Mouse (Mus musculus) midbrain, embryonic 14.5 days (tissue): ENCODE results near the gene Khk. TPM values are rescaled to one million over a fixed set of nuclear protein-coding genes. Genes with fewer than 3 reads are reported as not detected.
A peak's percentile ranks its signal among the peaks of the same experiment; 100 is the strongest.

Experiments
- ATAC-seq: fragments of 200-750 bp; cut with Nextera tagmentation; 2 replicates; pipeline ENCODE4 v1.8.0; 2017; ENCODE audit warnings: moderate number of reproducible peaks, moderate library complexity; ENCODE audit not compliant: low FRiP score, low TSS enrichment
- DNase-seq: peaks from one replicate; pipeline ENCODE4 v3.0.0-alpha.2; 2015
- H3K27ac ChIP-seq: fragments of 300-500 bp; sonication (generic); replicated peaks from 2 replicates; pipeline ENCODE4 v1.5.1; 2014; ENCODE audit warnings: mild to moderate bottlenecking, low read depth, low read length, moderate library complexity
- H3K27me3 ChIP-seq: fragments of 300-500 bp; sonication (generic); 2 replicates; pipeline ENCODE4 v1.6.1; 2014; ENCODE audit warnings: low read length, control low read depth, mixed read lengths; ENCODE audit not compliant: control insufficient read depth, insufficient read depth
- H3K36me3 ChIP-seq: fragments of 300-500 bp; sonication (generic); 2 replicates; pipeline ENCODE4 v1.6.1; 2014; ENCODE audit warnings: low read length, control low read depth; ENCODE audit not compliant: control insufficient read depth, insufficient read depth
- H3K4me1 ChIP-seq: fragments of 300-500 bp; sonication (generic); 2 replicates; pipeline ENCODE4 v1.6.1; 2014; ENCODE audit warnings: mild to moderate bottlenecking, antibody characterized with exemption, low read length, control low read depth; ENCODE audit not compliant: control insufficient read depth, insufficient read depth
- H3K4me2 ChIP-seq: fragments of 300-500 bp; sonication (generic); 2 replicates; pipeline ENCODE4 v1.6.1; 2014; ENCODE audit warnings: mild to moderate bottlenecking, low read length, moderate library complexity
- H3K4me3 ChIP-seq: fragments of 300-500 bp; sonication (generic); replicated peaks from 2 replicates; pipeline ENCODE4 v1.5.1; 2014; ENCODE audit warnings: low read depth, low read length
- H3K9ac ChIP-seq: fragments of 300-500 bp; sonication (generic); replicated peaks from 2 replicates; pipeline ENCODE4 v1.6.1; 2014; ENCODE audit warnings: mild to moderate bottlenecking, low read length, moderate library complexity
- H3K9me3 ChIP-seq: fragments of 300-500 bp; sonication (generic); 2 replicates; pipeline ENCODE4 v1.6.1; 2016; ENCODE audit warnings: low read length, control low read depth, mixed read lengths; ENCODE audit not compliant: control insufficient read depth
- WGBS: fragments of 180-500 bp; shearing (Covaris S2); extraction: QIAGEN DNeasy Blood & Tissue Kit; methylation state at CpG from one replicate; pipeline ENCODE4 v1.1.7; 2014; 5-methylcytosine and 5-hydroxymethylcytosine counted together
- polyA plus RNA-seq: library from polyadenylated mRNA; unstranded; fragments of >200 nt; fragmentation: Nextera tagmentation; extraction: Ambion mirVana; gene quantifications from 2 replicates; pipeline ENCODE4 v1.2.1, GENCODE M21; 2014

Khk gene
- polyA plus RNA-seq, 1 experiment from 2014 or later, result 7.4 TPM

DNA sequence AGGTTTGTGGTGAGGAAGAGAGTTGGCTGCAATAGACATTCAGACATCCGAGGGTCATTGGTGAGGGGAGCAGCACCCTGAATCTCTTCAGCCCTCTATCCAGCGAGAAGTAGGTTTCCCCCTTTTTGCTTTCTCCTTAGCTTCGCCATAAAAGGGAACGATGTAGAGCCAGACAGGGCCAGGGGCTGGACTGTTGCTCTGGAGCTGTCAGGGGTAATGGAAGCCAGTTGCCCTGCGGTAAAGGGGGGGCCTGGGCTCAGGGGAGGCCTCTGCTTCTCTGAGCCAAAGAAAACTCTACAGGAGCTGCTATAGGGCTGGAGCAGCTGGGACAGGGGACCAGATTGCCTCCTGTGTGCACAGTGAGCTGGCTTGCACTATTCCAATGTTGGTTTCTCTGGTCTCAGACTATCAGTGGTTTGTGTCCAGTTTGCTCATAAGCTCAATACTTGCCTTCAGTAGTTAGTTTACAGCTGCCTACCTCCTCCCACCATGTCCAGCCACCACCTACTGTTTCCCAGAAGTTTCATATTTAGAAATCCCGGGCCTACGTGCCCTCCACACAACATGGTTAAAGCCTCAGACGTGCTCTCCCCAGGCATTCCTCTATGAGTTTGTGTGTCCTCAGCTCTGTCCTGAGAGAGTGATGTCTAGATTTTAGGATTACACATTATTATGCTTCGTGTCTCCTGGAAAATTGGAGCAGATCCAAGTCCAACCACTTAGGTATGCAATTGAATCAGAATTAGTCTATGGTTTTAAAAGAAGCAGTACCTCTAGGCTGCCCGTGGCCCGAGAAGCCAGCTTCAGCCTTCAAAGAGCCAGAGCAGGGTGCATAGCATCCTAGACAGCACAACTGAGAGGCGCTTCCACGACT, 12.6 kb upstream of the Khk start:
- WGBS, result 58% methylated on average over 13 of the region's 13 CpGs
- Histone ChIP-seq H3K4me2 (peak overlapping the region; percentile 97), H3K9me3 (no peaks in the 10 kb centered on the region), H3K36me3 (peaks cover 25% of the 10 kb centered on the region), H3K27ac (0 out of 2 replicates have a peak overlapping the region, but pooled peaks have one; percentile 83), H3K9ac (peak overlapping the region; percentile 81; the same call in 1 of the 2 replicates), H3K27me3 (no peaks in the 10 kb centered on the region), H3K4me3 (peak overlapping the region; percentile 73), H3K4me1 (peaks cover 18% of the 10 kb centered on the region; the same call in 1 of the 2 replicates)
- ATAC-seq (no peak), DNase-seq (no peak)

DNA sequence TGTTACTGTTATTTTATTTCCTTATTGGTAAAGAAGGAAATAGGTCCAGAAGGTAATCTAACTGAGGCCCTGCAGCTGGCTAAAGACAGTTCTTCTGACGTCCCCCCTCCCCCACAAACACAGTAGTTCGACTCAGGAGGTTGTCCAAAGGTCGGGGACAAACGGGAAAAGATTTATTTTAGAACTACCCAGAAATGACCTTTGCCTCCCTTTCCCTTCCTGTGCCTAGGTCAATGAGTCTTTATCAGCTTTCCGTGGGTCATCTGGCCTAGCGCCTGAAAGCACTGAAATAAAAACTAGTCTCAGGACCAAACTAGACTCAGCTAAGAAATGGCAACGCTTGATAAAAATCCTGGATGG, 12.0 kb upstream of the Khk start:
- no peak overlapping the region for H3K4me3 ChIP-seq
- H3K9me3 ChIP-seq, result no peaks in the 10 kb centered on the region
- no peak overlapping the region for H3K4me2 ChIP-seq
- no peaks in the 10 kb centered on the region for H3K27me3 ChIP-seq
- H3K27ac ChIP-seq, result no peak overlapping the region
- H3K36me3 ChIP-seq, result peaks cover 19% of the 10 kb centered on the region
- no peak overlapping the region for H3K9ac ChIP-seq
- no peak for DNase-seq
- 71% methylated on average over 7 of the region's 7 CpGs for WGBS
- no peak for ATAC-seq
- H3K4me1 ChIP-seq, result peaks cover 18% of the 10 kb centered on the region; the same call in 1 of the 2 replicates

DNA sequence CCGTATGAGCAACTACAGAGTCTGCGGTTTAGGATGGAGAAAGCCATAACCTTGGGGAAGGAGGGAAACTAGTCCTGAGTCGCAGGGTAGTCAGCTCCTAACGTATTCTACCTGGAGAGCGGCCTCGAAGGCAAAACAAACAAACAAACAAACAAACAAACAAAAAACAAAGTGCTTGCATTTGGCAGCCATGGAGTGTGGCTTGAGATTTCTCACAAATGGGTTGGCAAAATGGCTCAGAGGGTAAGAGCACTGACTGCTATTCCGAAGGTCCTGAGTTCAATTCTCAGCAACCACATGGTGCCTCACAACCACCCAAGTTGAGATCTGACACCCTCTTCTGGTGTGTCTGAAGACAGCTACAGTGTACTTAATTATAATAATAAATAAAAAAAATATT, 11.4 kb upstream of the Khk start:
- 83% methylated on average over 7 of the region's 7 CpGs for WGBS
- Histone ChIP-seq H3K9ac (no peak overlapping the region), H3K9me3 (no peaks in the 10 kb centered on the region), H3K4me1 (peaks cover 18% of the 10 kb centered on the region; the same call in 1 of the 2 replicates), H3K36me3 (peaks cover 13% of the 10 kb centered on the region), H3K27ac (no peak overlapping the region), H3K4me2 (no peak overlapping the region), H3K4me3 (no peak overlapping the region), H3K27me3 (no peaks in the 10 kb centered on the region)
- ATAC-seq (no peak), DNase-seq (no peak)

DNA sequence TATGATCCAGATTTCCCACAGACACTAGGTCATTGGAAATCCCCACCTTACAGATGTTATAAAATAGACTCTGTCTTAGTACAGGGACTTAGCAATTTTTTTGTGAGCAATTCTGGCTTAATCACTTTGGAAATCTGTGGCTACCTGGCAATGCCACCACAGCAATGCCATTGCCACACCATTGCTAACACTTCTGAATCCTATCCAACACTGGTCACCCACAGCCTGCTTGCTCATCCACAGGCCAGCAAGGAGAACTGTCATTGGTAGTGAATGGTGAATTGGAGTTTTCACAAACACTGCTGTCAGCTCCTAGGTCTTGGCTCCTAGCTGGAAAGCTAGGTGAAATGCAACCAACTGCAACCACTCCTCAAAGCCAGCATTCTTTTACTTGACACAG, 10.8 kb upstream of the Khk start:
- Histone ChIP-seq H3K9ac (no peak overlapping the region), H3K9me3 (no peaks in the 10 kb centered on the region), H3K4me1 (peaks cover 19% of the 10 kb centered on the region; the same call in 1 of the 2 replicates), H3K36me3 (0 out of 2 replicates have a peak, but pooled peaks cover 8% of the 10 kb centered on the region), H3K4me2 (no peak overlapping the region), H3K27me3 (no peaks in the 10 kb centered on the region), H3K27ac (no peak overlapping the region), H3K4me3 (no peak overlapping the region)
- DNase-seq (no peak), ATAC-seq (no peak)

DNA sequence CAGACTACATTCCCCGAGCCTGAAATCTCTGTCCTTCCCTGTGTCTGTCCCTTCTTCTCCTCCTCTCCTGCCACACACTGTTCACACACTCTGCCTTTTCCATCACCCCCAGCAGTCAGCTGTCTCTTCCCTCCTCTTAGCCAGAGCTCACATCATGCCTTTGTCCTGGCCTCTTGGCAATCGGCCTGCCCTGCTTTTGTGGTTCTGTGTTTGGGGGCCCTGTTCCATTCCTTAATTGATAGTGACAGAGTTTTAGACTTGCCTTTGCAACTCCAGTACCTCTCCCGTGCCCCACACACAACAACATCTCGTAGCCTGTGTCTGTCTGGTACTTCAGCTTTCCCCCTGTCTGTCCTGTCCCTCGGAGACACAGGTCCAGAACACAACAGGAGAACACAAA, 9.1 kb upstream of the Khk start:
- no peak for ATAC-seq
- peak overlapping the region; percentile 58 for H3K27ac ChIP-seq
- H3K9me3 ChIP-seq, result no peaks in the 10 kb centered on the region
- H3K9ac ChIP-seq, result no peak overlapping the region
- DNase-seq, result no peak
- peaks cover 9% of the 10 kb centered on the region; the same call in 1 of the 2 replicates for H3K4me1 ChIP-seq
- H3K36me3 ChIP-seq, result no peaks in the 10 kb centered on the region
- H3K4me2 ChIP-seq, result no peak overlapping the region
- H3K4me3 ChIP-seq, result no peak overlapping the region
- H3K27me3 ChIP-seq, result no peaks in the 10 kb centered on the region
- 54% methylated on average over 5 of the region's 5 CpGs for WGBS

DNA sequence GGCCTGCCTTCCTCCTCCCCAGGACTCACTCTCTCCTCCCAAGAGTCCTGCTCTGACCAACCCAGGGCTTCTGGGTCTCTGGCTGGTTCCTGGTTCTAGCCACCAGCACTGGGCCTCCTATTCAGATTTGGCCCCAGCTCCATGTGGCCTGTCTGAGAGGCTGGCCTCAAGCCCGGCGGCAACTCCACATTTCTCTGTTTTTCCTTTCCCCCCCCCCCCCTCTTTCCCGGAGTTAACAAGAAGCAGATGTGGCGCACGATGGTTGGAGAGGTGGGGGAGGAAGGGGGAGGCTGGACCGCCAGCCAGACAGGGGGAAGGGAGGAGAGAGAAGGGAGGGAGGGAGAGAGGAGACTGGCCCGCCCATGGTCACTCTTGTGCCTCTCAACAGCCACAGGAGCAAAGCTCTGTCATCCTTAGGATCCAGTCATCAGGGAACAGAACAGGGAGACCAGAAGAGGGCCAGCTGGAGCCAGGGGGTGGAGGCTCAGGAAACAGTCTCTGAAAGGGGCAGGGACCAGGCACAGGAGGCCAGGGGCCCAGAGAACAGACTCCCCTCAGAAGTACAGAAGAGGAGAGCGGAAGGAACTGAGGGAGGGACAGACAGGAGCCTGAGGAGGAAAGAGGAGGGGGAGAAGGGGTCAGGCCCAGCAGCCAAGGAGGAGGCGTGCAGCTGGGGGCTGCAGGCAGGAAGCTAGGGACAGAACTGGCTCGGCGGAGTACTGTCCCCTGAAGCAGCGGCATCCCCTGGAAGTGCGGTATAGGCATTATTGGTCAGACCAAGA, 8.0 kb upstream of the Khk start, which contains the start of gene Emilin1:
Gene Emilin1, plus strand, starts transcription at position 343 of the 782 bp plus-strand sequence.
- H3K27me3 ChIP-seq, result no peaks in the 10 kb centered on the region
- H3K36me3 ChIP-seq, result no peaks in the 10 kb centered on the region
- H3K4me2 ChIP-seq, result peak within 1 kb of the TSS; percentile 21; the same call in 1 of the 2 replicates
- H3K9ac ChIP-seq, result no peak within 1 kb of the TSS
- H3K4me3 ChIP-seq, result no peak within 1 kb of the TSS
- peak within 1 kb of the TSS; percentile 58 for H3K27ac ChIP-seq
- ATAC-seq (no peak), DNase-seq (peak; percentile 53)
- H3K4me1 ChIP-seq, result peaks cover 6% of the 10 kb centered on the region; the same call in 1 of the 2 replicates
- WGBS, result 34% methylated on average over 13 of the region's 13 CpGs
- no peaks in the 10 kb centered on the region for H3K9me3 ChIP-seq

DNA sequence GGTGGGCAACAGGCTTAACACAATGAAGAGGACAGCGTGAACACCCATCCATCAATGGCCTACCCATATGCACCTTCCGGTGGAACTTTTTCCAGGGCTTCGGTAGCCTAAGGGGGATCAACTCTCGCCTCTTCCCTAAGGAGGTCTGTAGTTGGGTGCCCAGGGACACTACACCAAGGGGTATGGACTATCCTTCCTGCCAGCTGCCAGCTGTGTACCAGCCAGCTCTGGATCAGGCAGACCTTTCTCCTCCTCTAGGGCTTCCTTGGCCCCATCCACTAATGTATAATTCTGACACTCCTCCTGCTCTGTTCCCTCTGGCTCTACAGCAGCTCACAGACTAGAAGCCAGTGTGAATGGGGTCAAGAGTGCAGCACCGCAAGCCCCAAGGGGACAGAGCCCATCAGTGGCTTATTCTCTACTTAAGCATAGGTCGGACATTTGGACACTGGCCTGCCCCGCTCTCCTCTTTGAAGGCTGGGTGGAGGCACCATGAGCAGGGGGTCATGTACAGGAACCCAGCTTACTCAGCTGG, 7.1 kb upstream of the Khk start:
- no peak overlapping the region for H3K9ac ChIP-seq

DNA sequence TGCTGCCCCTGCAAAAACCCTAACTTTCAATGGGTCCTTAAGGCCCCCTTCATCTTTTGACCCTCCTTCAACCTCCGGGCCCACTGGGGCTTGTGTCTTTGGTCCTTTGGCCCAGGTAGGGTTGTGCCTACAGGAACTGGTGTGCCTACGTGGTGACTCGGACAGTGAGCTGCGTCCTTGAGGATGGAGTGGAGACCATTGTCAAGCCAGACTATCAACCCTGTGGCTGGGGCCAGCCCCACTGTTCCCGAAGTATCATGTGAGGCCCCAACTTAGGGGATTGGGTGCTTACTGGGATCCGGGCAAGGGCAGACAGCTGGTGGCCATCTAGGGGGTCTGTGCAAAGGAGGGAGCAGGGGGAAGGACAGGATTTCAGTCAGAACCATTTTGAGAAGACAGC, 6.4 kb upstream of the Khk start:
- Histone ChIP-seq H3K27ac (no peak overlapping the region), H3K4me2 (no peak overlapping the region), H3K9ac (no peak overlapping the region; the same call in 1 of the 2 replicates), H3K4me1 (peaks cover 4% of the 10 kb centered on the region; the same call in 1 of the 2 replicates), H3K36me3 (no peaks in the 10 kb centered on the region), H3K4me3 (no peak overlapping the region), H3K9me3 (no peaks in the 10 kb centered on the region), H3K27me3 (no peaks in the 10 kb centered on the region)
- 87% methylated on average over 6 of the region's 6 CpGs for WGBS
- ATAC-seq (no peak), DNase-seq (no peak)

More for the DNA sequence above, 7.1 kb upstream of the Khk start:
- no peaks in the 10 kb centered on the region for H3K36me3 ChIP-seq
- no peak overlapping the region for H3K4me3 ChIP-seq
- no peaks in the 10 kb centered on the region for H3K9me3 ChIP-seq
- 84% methylated on average over 7 of the region's 7 CpGs for WGBS
- ATAC-seq, result no peak
- DNase-seq, result no peak
- peaks cover 4% of the 10 kb centered on the region; the same call in 1 of the 2 replicates for H3K4me1 ChIP-seq
- peak overlapping the region; percentile 21; the same call in 1 of the 2 replicates for H3K4me2 ChIP-seq
- no peaks in the 10 kb centered on the region for H3K27me3 ChIP-seq
- no peak overlapping the region for H3K27ac ChIP-seq
